Mouse (Mus musculus) heart, adult 2 months (tissue): ENCODE data around the gene Slc18a2.

ENCODE experiments used
- CTCF ChIP-seq: fragments of 200-600 bp; IDR thresholded peaks from 2 replicates; pipeline ENCODE4 v1.8.1; 2022; ENCODE audit warnings: antibody characterized with exemption, mild to moderate bottlenecking, moderate library complexity
- POLR2A ChIP-seq: fragments of 200-500 bp; IDR thresholded peaks from 2 replicates; pipeline ENCODE4 v1.6.1; 2011; ENCODE audit warnings: mild to moderate bottlenecking, low read depth, low read length, control low read depth; ENCODE audit not compliant: insufficient read depth

DNA sequence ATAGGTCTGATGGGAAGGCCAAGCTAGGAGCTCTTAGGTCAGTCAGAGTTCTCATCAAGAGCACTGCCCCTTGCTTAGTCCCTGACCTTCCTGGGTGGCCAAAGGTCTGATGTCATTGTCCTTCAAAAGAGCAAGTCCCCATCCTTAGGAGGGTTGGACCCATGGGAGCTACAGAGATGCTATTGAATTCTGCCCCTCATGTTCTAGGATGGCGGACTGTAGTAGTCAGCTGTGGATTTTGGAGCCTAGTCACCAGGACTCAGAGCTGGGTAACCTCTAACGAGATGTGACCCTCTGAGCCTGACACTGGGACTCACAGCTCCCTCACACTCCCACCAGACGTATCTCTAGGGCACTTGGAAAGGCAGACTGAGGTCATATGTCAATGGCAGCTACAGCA is 32.3 kb upstream of the Slc18a2 start:
- TF ChIP-seq CTCF (no peak), POLR2A (no peak)
